Mouse (Mus musculus): ENCODE data around the gene 4930544D05Rik.

- TF ChIP-seq POLR2A (IDR thresholded peaks at IDR 0.05; ENCODE audit: insufficient read depth, low read length) (no peak), CTCF (IDR thresholded peaks at IDR 0.05; ENCODE audit: low read depth, low read length) (no peak)
Observed at GRCm38 (mm10) chr11:70571641-70572040, 44.0 kb upstream of the 4930544D05Rik start.

All from ES-Bruce4 (cell line).